Mouse (Mus musculus) 3T3-L1 (cell line): ENCODE measurements around the gene Kdelc2.

Source experiments
- DNase-seq: peaks from one replicate; pipeline ENCODE4 v3.0.0-alpha.2; 2015; ENCODE audit warnings: low read depth, low spot score

The Kdelc2 gene

GRCm38 (mm10) chr9:53384873-53385272, 1.0 kb downstream of the Kdelc2 start:
- DNase-seq: no peak

GRCm38 (mm10) chr9:53387431-53387830, 3.6 kb downstream of the Kdelc2 start:
- DNase-seq: no peak

- DNase-seq: no peak
Observed at GRCm38 (mm10) chr9:53389109-53389508, 5.3 kb downstream of the Kdelc2 start.

- DNase-seq: no peak
Observed at GRCm38 (mm10) chr9:53390136-53390535, 6.3 kb downstream of the Kdelc2 start.

GRCm38 (mm10) chr9:53397685-53398387, 14.0 kb downstream of the Kdelc2 start:
- no peak for DNase-seq

- peak; percentile 82 for DNase-seq
Observed at GRCm38 (mm10) chr9:53398388-53398700, 14.5 kb downstream of the Kdelc2 start.

- no peak for DNase-seq
Observed at GRCm38 (mm10) chr9:53399537-53399936, 15.7 kb downstream of the Kdelc2 start.

GRCm38 (mm10) chr9:53400696-53401095, 16.9 kb downstream of the Kdelc2 start:
- no peak for DNase-seq

GRCm38 (mm10) chr9:53401146-53401545, 17.3 kb downstream of the Kdelc2 start:
- no peak for DNase-seq

GRCm38 (mm10) chr9:53402291-53402711, 18.5 kb downstream of the Kdelc2 start, which contains the start of gene 4930550C14Rik:
Gene 4930550C14Rik, plus strand, starts transcription at chr9:53402325.
- no peak for DNase-seq

GRCm38 (mm10) chr9:53402991-53403390, 19.2 kb downstream of the Kdelc2 start:
- no peak for DNase-seq

GRCm38 (mm10) chr9:53404050-53404752, 20.4 kb downstream of the Kdelc2 start:
- DNase-seq: peak; percentile 61

- DNase-seq: no peak
Observed at GRCm38 (mm10) chr9:53404753-53405722, 21.2 kb downstream of the Kdelc2 start.

- DNase-seq: no peak
Observed at GRCm38 (mm10) chr9:53408548-53408947, 24.7 kb downstream of the Kdelc2 start.

- peak; percentile 65 for DNase-seq
Observed at GRCm38 (mm10) chr9:53408953-53409361, 25.1 kb downstream of the Kdelc2 start.

- DNase-seq: no peak
Observed at GRCm38 (mm10) chr9:53409427-53409826, 25.6 kb downstream of the Kdelc2 start.

- DNase-seq: no peak
Observed at GRCm38 (mm10) chr9:53422133-53422896, 38.5 kb downstream of the Kdelc2 start.

GRCm38 (mm10) chr9:53426726-53427125, 42.9 kb downstream of the Kdelc2 start:
- no peak for DNase-seq

GRCm38 (mm10) chr9:53427638-53428037, 43.8 kb downstream of the Kdelc2 start:
- peak; percentile 39 for DNase-seq

- DNase-seq: no peak
Observed at GRCm38 (mm10) chr9:53435830-53436570, 52.2 kb downstream of the Kdelc2 start.

GRCm38 (mm10) chr9:53450609-53451008, 66.8 kb downstream of the Kdelc2 start:
- DNase-seq: no peak
